Comparison of ENCODE assay signal across 11 mouse cellular contexts in the genomic region with DNA sequence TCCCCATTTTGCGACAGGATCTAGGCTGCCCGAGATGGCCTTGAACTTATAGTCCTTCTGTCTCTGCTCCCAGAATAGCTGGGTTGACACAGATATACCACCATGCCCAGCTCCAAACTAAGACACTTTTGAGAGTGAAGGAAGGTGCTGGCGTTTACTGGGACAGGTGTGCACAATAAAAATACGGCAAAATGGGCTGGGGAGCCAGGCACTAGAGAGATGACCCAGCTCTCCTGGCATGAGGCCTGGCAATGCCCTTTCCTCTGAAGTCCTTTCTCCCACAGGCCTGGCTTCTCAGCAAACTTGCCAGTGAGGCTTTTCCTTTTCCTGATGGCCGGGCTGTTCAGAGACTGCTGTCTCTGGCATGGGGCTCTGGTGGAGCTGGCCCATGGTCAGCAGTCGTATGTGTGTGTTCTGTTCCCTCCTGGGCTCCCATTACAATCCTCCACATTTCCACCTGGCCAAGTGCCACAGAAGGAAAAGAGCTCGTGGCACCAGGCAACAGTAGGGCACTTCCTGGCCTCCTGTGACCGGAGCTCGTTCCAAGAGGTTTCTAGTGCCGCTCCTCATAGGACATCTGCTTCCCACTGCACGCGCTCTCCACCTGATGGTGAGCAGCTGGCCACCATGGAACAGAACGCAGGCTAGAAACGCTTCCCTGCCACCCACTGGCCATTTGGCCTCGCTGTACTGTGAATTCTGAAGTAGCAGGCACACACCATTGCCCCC. TPM values are rescaled to one million over a fixed set of nuclear protein-coding genes. Genes with fewer than 3 reads are reported as not detected.
DNase-seq lines count a peak whose midpoint lies in the region; ATAC-seq and TF ChIP-seq lines count a peak whose summit lies in the region.
"Had no signal": no experiment of that assay in that cellular context is flagged by ENCODE, and none has a peak within 500 bp of the region (broad histone marks: within the 10 kb centered on the region; RNA-seq: fewer than 3 reads in every experiment).

No protein-coding gene starts in this region.

- H3K27ac ChIP-seq in hindbrain, postnatal 0 days = peak overlapping the region; percentile 33; the same call in 1 of the 2 replicates
- H3K27ac ChIP-seq in heart, embryonic 12.5 days (ENCODE audit: poor library complexity, severe bottlenecking) = no peak overlapping the region
- H3K27ac ChIP-seq: forebrain, embryonic 15.5 days; intestine, embryonic 15.5 days; liver, embryonic 15.5 days had no signal

- intact Hi-C loops in heart, postnatal 36 days (cut with DNase I) = no loop called here

- 0 out of 2 replicates have a peak, but pooled peaks cover 5% of the 10 kb centered on the region for H3K36me3 ChIP-seq in hindbrain, postnatal 0 days (ENCODE audit: insufficient read depth, low read length)
- H3K36me3 ChIP-seq in heart, embryonic 12.5 days = peaks cover 3% of the 10 kb centered on the region
- H3K36me3 ChIP-seq: intestine, embryonic 15.5 days; liver, embryonic 15.5 days had no signal

- no peak overlapping the region for H3K4me3 ChIP-seq in hindbrain, postnatal 0 days (ENCODE audit: low read length)
- no peak overlapping the region for H3K4me3 ChIP-seq in heart, embryonic 12.5 days
- H3K4me3 ChIP-seq: forebrain, embryonic 15.5 days; intestine, embryonic 15.5 days; liver, embryonic 15.5 days had no signal

- H3K9me3 ChIP-seq in hindbrain, postnatal 0 days (ENCODE audit: low read length) = no peaks in the 10 kb centered on the region
- no peaks in the 10 kb centered on the region for H3K9me3 ChIP-seq in heart, embryonic 12.5 days (replicated peaks)
- H3K9me3 ChIP-seq: forebrain, embryonic 15.5 days; intestine, embryonic 15.5 days; liver, embryonic 15.5 days had no signal

- no peaks in the 10 kb centered on the region for H3K27me3 ChIP-seq in hindbrain, postnatal 0 days (ENCODE audit: insufficient read depth, low read length)
- no peaks in the 10 kb centered on the region for H3K27me3 ChIP-seq in heart, embryonic 12.5 days (replicated peaks)
- H3K27me3 ChIP-seq: forebrain, embryonic 15.5 days; intestine, embryonic 15.5 days; liver, embryonic 15.5 days had no signal

- H3K4me2 ChIP-seq in hindbrain, postnatal 0 days (ENCODE audit: low read depth, low read length) = no peak overlapping the region
- no peak overlapping the region for H3K4me2 ChIP-seq in heart, embryonic 12.5 days
- H3K4me2 ChIP-seq: forebrain, embryonic 15.5 days; intestine, embryonic 15.5 days; liver, embryonic 15.5 days had no signal

- 35% methylated on average over 15 of the region's 15 CpGs for WGBS in hindbrain, postnatal 0 days
- WGBS in heart, embryonic 12.5 days = 77% methylated on average over 15 of the region's 15 CpGs

- DNase-seq in heart, adult 11 months = peak; percentile 95
- no peak for DNase-seq in heart, postnatal 36 days
- peak; percentile 22 for DNase-seq in right cerebral cortex, postnatal 4 days
- no peak for DNase-seq in right cerebral cortex, postnatal 25 days
- peak; percentile 85 for DNase-seq in hindbrain, postnatal 0 days (ENCODE audit: low spot score)
- no peak for DNase-seq in testis, postnatal 14 days (ENCODE audit: low spot score)

- TF ChIP-seq CTCF in hindbrain, postnatal 0 days (IDR thresholded peaks at IDR 0.05; ENCODE audit: low read depth) = peak; percentile 58

- H3K9ac ChIP-seq in hindbrain, postnatal 0 days (replicated peaks; ENCODE audit: low read length) = no peak overlapping the region
- no peak overlapping the region for H3K9ac ChIP-seq in heart, embryonic 12.5 days
- H3K9ac ChIP-seq: forebrain, embryonic 15.5 days; intestine, embryonic 15.5 days; liver, embryonic 15.5 days had no signal

- peaks cover 4% of the 10 kb centered on the region for H3K4me1 ChIP-seq in hindbrain, postnatal 0 days (ENCODE audit: insufficient read depth, low read length)
- H3K4me1 ChIP-seq in heart, embryonic 12.5 days (replicated peaks) = 0 out of 2 replicates have a peak, but pooled peaks cover 6% of the 10 kb centered on the region

- ATAC-seq in hindbrain, postnatal 0 days = peak; percentile 79
- ATAC-seq in erythroblast, adult 5-6 weeks (replicated peaks; ENCODE audit: low FRiP score, poor library complexity, severe bottlenecking) = no peak
- ATAC-seq in heart, embryonic 12.5 days (ENCODE audit: insufficient number of reproducible peaks, low FRiP score) = no peak
- ATAC-seq: forebrain, embryonic 15.5 days; intestine, embryonic 15.5 days had no signal

RNA-seq across cellular contexts. Expression of a gene that starts 14.5 kb away (rescaled TPM):
- 10 to 100 TPM; 12.1 to 12.6 TPM for total RNA-seq in heart, postnatal 36 days (2021)
- total RNA-seq in hindbrain, postnatal 0 days (2014; rRNA removed) = 66.0 and 71.4 TPM in 2 replicates
- polyA plus RNA-seq in hindbrain, postnatal 0 days (2015; fragmentation: Nextera tagmentation; extraction: Ambion mirVana) = 36.5 and 40.9 TPM in 2 replicates
- total RNA-seq in erythroblast, adult 5-6 weeks (2015; ENCODE audit: low replicate concordance) = 1.3 and 12.3 TPM in 2 replicates
- 10.2 and 16.3 TPM in 2 replicates for total RNA-seq in erythroblast, adult 5-6 weeks (2017; ENCODE audit: low replicate concordance)
- polyA plus RNA-seq in heart, embryonic 12.5 days (2016; fragmentation: Nextera tagmentation; extraction: Ambion mirVana) = 14.3 and 14.7 TPM in 2 replicates

RNA-seq across cellular contexts. Expression of a gene that starts 26.0 kb away (rescaled TPM):
- total RNA-seq in heart, postnatal 36 days (2021) = 10 to 100 TPM; 32.5 to 35.2 TPM
- 23.1 and 27.9 TPM in 2 replicates for total RNA-seq in hindbrain, postnatal 0 days (2014; rRNA removed)
- polyA plus RNA-seq in hindbrain, postnatal 0 days (2015; fragmentation: Nextera tagmentation; extraction: Ambion mirVana) = 57.2 and 63.0 TPM in 2 replicates
- total RNA-seq in erythroblast, adult 5-6 weeks (2015; ENCODE audit: low replicate concordance) = 13.6 and 14.4 TPM in 2 replicates
- 22.0 and 32.9 TPM in 2 replicates for total RNA-seq in erythroblast, adult 5-6 weeks (2017; ENCODE audit: low replicate concordance)
- polyA plus RNA-seq in heart, embryonic 12.5 days (2016; fragmentation: Nextera tagmentation; extraction: Ambion mirVana) = 57.9 and 61.0 TPM in 2 replicates

Comparison
In these comparisons a context has a peak if more than half of its experiments do, and no peak if none do; other contexts are left out.
1. DNase-seq: peak in heart, adult 11 months (single experiment), right cerebral cortex, postnatal 4 days (single experiment) and hindbrain, postnatal 0 days (single experiment); none in heart, postnatal 36 days (0 of 2), right cerebral cortex, postnatal 25 days (single experiment) and testis, postnatal 14 days (single experiment).